Mouse (Mus musculus) brain, adult 2 months (tissue): Measurements from ENCODE around the gene Mex3a.

Experiments used
- DNase-seq: peaks from one replicate; pipeline ENCODE4 v3.0.0; 2011; ENCODE audit warnings: low read depth, low spot score

The Mex3a gene

DNA sequence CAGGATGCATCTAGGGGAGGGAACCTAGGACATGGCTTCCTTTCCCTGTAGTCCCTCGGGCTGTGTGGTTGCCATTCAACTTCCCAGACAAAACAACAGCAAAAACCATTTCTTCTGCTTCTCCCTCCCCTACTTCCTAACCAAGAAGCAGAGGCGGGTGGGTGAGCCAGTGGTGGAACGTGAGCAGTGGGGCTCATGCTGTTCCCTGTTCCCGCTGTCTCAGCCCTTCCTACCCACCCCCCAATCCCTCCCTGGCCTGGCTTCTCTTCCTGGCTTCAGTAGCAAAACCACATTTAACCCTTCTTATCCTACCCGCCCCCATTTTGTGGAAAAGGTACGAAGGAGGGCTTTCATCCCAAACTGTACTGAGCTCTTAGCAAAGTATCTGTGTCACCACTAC is 27.1 kb upstream of the Mex3a start:
- DNase-seq, result no peak

DNA sequence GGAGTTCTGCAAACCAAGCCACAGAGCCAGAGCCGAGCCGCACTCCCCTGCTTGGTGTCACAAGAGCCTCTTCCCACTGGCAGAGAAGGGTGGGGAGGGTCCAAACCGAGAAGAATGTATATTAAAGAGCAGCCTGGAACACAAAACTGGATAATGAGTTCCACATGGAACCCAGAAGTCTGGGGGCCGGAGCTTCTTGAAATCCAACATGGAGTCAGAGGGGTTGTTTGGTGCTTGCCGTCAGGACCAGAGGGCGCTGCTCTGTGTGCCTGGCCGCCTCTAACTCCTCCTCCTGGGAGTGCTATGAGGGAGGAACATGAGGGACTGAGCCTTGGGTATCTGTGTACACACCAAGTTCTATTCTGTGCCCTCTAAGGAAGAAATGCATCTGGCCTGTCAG is 26.4 kb upstream of the Mex3a start:
- no peak for DNase-seq

DNA sequence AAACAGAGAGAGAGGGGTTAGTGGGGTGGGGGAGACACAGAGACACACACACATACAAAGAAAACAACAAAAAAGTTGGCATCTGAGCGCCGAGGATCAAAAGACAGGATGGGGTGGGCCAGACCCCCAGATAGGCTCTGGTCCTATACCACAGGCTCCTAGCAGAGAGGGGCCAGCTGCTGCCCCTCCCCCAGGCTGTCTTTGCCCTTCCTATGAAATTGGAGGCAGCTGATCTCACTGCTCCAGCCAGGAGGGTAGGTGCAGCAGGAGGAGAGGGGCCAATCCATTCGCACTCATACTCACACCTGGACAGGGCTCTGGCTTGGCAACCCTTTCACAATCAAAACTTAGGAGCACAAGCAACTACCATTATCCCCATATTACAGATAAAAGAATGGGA is 22.9 kb upstream of the Mex3a start:
- DNase-seq, result no peak

DNA sequence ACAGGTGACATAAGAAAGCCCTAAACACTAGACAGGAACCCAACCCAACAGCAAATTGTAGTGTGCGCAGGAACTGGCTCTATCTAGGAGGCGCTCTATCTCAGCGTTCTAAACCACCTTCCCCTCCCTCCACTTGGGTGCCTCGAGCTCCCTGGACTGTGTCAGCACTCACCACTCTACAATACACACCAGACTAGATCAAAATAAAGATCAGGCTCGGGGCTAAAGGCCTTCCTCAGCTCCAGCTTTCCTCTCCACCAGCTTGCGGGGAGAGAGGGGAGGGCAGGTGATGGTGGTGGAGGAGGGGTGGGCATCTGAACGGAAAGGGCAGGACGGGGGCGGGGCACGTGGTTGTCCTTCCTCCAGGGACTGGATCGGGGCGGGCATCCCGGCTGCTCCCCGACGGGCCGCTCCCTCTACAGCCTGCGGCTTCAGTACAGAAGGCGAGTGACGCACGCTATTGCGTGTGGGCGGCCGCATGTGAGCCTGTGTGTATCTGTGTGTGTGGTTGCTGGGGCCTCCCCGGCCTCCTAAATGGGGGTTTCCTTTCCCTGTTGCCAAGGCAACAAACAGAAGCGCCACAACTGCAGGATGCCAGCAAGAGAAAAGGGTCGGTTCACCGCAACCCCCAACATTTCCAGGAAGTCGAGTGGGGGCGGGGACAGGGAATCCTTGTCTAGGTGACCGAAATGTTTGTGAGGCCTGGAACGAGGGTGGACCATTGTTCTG is 22.3 kb upstream of the Mex3a start, which contains the start of gene Lmna:
Gene Lmna (minus strand): TSS at position 265 of the 729 bp plus-strand sequence.
- DNase-seq, result peak; percentile 97

DNA sequence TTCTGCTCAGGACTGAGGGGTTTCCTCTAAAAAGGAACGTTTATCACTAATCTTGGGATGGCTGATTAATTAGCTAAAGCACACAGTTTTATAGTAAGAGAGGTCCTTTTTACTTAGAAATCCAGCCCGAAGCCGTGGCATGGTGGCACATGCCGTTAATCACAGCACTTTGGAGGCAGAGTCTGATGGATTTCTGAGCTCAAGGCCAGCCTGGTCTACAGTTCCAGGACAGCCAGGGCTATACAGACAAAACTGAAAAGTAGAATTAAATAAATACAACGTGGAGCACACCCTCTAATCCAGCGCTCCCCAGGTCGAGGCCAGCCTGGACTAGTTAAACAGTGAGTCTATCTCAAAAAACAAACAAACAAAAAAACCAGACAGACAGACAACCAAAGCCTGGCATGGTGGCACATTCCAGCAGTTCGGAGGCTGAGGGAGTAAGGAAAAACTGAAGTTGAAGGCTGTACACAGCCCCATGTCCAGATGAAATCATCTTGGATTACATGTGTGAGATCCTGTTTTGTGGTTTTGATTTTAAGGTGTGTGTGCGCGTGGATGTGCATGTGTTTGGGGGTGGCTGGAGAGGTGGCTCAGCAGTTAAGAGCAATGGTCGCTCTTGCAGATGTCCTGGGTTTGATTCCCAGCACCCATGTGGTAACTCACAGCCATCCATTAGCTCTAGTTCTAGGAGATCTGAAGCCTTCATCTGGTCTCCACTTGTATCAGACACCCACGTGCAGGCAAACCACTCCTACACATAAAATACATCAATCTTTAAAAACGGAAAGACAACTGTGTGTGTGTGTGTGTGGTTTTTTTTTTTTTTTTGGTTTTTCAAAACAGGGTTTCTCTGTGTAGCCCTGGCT is 21.5 kb upstream of the Mex3a start:
- no peak for DNase-seq

DNA sequence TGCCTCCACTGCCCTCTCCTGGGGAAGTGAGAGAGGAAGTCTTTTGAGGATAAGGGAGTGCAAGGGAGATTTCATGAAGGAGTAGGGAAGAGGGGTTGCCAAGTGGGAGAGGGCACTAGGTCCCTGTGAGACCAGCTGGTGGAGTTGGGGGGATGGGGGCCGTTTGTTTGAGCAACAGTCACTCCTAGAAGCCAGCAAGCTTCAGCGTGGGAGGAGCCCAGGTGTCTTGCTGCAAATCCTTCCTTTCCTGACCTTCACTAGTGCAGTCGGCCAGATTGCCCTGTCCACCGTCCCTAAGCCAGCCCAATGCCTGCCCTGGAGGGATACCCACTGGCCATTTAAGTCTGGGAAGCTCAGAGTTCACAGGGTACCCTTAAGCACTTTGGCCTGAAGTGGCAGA is 20.6 kb upstream of the Mex3a start:
- no peak for DNase-seq

DNA sequence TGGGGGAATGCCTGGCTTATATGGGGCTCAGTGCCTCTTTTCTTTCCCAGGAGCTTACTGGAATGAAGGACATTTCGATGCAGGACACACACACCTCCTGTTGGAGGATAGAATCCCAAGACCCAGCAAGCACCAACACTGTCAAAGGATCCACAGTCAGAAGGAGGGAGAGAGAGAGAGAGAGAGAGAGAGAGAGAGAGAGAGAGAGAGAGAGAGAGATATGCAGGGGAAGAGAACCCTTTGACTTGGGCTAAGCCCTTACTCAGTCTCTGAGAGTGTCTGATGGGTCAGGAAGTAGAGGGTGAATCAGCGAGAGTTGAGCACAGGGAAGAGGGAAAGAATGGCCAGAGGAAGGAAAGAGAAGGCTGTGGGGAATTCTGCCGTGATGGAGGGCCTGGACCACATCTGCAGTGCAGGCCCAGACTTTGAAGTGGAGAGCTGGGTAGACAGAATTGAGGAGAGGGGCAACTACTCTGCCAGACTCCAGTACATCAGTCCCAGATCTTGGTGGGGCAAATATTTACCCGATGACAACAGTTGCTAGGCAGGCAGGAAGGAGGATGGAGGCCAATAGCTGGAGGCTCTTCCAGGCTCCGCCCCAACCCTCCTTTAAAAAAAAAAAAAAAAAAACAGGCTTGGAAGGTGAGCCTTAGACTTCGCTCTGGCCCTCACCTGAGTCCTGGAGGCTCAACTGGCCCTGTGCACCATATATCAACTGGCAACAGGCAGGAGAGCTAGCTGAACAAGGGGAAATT is 19.9 kb upstream of the Mex3a start:
- DNase-seq, result no peak

DNA sequence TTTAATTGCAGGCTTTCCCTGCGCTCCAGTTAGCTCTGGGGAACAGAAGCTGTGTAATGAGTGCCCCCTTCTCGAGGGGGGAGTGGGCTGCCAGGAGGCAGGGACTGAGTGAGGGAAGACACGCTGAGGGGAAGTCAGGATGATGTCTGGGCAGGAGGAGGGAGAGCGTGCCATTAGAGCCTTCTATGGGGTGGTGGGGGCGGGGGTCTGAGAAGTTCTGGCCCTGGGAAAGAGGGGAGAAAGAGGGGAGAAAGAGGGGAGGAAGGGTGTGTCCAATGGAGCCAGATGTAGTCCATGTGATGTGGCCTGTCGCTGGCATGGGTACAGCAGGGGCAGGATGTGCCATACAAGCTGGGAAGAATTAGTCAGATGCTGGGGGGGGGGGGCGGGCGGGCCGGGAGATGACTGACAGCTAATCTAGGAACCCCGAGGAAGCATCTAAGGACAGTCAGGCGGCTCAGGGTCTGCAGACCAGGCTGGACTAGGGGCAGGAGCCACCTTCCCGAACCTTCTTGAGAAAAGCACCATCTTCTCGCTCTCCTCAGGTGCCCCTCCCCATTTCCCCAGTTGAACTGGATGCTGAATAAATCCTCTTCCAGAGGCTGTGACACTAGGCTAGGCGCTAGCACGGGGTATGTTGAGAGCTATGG is 19.2 kb upstream of the Mex3a start:
- DNase-seq, result no peak

DNA sequence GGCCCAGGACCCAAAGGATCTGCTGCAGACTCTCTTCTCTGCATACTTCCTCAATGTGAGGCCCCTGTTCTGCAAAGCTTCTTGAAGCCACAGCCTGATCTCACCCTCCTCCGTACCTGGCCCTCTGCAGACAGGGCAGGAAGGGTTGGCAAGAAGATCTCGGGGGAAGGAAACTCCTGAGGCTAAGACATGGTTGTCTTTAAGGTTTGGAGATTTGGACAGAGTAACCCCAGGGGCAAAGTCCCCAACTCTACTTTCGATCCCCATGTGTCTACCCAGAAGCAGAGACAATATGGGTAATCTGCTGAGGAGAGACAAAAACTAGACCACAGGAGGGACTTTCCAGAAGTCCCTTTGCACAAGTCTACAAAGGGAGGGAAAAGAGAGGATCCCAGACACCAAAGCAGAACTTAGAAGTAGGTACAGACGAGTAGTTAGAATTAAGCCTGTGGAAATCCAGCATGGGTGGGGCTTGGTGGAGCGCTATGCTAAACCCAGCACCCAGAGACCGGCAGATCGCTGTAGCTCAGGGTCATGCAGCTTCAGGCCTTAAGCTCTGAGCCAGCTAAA is 18.6 kb upstream of the Mex3a start:
- DNase-seq, result no peak

DNA sequence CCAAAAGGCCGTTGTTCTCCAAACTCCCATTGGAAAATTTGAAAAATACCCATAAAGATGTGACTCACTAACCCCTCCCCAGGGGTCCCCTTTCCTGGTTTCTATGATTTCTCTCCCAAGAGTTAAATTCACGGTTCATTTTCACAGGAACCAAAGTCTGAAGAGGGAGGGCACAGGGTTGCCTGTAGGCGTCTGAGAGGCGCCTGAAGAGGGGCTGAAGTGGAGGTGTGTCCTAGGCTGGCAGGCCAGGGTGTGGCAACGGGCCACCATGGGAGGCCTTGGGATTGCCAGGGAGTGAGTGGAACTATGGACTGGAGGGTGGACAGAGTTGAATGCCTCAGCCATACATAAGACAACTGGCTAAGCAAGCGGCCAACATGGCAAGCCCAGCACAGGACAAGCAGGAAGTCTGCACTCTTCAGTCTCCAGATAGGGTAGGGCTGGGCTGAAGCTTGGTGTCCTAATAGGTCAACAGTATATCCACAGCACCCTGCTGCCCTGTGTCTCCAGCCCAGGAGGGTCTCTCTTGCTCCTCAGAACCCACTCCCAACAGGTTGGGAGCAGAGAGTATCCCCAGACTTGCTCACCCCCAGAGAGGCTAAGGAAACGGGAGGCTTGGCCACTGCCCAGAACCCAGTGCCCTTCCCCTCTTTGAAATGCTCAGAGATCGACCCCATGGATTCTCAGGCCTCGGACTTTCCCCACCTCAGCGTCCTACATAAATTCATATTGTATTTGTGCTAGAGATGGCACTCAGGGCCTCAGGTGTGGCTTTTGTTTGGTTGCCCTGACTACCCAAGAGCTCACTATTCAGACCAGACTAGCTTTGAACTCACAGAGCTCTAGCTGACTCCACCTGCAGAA is 17.7 kb upstream of the Mex3a start:
- no peak for DNase-seq

DNA sequence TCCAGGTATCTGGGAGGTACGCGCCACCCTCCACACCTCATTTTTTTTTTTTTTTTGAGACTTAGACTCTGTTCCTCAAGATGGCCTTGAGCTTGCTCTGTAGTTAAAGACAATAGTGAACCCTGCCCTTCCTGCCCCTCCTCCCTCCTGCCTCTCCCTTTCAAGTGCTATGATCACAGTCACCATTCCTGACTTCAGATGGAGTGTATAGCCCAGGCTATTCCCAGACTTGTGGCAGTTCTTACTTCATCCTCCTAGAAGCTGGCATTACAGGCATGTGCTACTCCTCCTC is 17.2 kb upstream of the Mex3a start:
- no peak for DNase-seq

DNA sequence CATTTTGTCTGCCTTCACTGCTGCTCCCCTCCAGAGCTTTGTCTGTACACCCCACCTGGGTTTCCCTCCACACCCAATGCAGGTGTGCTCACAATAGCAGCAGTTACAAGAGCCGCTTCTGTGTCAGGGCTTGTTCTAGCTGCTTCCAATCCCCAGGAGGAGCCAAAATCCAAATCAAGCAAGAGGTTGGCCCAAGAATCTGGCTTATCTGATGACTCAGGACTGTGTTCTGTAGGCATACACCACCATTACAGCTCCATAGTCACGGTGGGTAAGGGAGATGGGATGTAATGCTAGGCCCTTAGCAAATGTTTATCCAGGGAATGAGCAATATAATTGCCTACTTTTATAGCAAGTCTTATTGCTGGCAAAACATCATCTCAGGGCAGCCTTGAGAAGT is 15.8 kb upstream of the Mex3a start:
- DNase-seq, result no peak

DNA sequence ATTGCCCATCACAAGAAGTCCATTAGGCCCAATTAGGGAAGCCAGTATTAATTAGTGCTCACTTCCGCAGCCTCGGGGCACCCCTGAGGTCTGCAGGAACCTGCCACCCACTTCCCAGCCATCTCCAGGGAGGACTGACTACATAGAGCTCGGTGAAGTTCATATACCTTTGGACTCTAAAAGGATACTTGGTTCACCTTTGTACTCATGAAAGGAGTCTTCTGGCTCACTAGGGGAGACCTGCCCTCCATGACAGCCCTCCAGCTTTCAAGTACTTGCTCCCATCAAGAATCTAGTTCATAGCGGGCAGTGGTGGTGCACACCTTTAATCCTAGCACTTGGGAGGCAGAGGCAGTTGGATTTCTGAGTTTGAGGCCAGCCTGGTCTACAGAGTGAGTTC is 13.8 kb upstream of the Mex3a start:
- no peak for DNase-seq

DNA sequence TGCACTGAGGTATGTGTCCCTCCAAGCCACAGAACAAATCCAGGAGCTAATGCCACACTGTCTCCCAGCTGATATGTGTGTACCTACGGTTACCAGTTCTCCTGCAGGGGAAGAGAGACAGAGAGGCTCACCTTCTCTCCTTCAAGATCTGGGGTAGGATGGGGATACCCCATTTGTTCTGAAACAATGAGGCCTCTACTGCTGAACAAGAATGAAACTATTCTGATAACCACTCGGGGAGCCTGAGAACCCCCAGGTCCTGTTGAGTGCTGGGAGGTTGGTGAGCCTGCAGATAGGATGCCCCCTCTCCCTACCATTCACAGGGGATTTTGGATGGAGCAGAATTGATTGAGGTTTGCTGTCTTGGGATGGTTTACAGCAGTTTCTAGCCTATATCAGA is 12.1 kb upstream of the Mex3a start:
- no peak for DNase-seq

DNA sequence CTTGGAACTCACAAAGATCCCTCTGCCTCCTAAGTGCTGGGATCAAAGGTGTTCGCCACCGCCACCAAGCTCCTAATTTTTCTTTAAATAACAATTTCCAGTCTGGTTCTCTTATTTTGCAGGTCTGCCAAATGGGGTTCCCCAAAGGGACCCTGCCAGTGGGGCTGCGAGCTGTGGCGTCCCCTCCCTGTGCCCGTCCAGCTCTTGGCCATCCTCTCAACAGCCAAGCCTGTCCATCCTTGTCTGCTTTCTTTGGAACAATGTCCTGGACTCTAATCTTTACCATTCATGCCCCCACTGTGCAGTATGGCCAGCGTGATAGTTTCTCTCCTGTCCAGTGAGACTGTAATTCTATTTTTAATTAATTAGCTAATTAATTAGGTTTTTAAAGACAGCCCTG is 11.0 kb upstream of the Mex3a start:
- no peak for DNase-seq

DNA sequence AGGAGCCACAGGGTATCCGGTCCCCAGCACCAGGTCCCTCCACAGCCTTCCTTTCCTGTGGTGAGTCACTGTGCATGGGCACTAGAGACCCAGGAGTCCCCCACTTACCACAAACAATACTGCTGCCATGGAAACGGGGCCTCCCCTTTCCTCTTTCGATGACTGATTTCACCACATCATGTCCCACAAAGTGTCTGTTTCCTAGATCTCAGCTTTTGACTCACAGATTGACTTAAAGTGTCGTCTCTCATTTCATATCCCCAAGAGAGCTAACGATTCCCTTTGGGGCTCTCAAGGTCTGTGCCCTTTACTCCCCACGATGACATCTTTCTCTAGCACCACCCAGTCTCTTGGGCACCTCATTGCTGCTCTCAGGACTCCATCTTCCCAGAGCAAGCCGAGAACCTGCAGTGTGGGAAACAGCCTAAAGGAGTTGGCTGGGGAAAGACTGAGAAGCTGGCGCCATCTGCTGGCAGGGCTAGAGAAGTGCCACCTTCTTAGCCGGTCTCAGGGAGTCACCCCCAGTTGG is 10.3 kb upstream of the Mex3a start:
- DNase-seq, result peak; percentile 76

DNA sequence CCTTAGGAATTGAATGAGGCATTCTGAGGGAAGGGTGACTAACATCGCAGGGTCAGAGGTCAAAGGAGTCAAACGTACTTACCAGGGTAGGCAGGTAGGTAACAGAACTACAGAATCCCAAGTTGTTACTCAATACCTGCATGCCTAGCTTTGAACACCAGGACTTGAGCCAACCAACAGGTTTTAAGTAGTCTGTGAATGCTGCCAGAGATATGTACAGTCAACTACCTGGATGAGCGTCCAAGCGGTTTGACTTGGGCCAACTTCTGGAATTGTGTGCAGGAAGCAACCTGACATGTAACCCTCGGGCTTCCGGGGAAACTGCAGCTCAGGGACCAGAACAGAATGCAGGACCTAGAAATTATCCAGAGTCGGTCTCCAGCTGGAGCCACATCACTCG is 9.2 kb upstream of the Mex3a start:
- DNase-seq, result no peak

DNA sequence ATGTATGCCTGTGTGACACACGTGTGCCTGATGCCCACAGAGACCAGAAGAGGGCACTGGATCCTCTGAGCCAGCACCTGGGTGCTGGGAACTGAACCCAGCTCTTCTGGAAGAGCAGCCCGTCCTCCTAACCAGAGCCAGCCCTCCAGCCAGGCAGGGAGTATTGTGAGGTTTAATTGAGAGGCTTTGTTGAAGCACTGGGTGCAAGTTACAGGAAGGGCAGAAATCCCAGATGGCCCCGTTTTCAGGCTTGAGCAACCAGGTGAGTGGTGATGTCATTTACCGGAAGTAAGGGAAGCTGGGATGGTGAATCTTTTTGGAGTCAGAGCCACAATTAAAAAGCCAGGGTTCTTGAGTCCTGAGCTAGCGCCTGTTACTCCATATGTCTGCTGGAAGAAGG is 7.2 kb upstream of the Mex3a start:
- DNase-seq, result no peak

DNA sequence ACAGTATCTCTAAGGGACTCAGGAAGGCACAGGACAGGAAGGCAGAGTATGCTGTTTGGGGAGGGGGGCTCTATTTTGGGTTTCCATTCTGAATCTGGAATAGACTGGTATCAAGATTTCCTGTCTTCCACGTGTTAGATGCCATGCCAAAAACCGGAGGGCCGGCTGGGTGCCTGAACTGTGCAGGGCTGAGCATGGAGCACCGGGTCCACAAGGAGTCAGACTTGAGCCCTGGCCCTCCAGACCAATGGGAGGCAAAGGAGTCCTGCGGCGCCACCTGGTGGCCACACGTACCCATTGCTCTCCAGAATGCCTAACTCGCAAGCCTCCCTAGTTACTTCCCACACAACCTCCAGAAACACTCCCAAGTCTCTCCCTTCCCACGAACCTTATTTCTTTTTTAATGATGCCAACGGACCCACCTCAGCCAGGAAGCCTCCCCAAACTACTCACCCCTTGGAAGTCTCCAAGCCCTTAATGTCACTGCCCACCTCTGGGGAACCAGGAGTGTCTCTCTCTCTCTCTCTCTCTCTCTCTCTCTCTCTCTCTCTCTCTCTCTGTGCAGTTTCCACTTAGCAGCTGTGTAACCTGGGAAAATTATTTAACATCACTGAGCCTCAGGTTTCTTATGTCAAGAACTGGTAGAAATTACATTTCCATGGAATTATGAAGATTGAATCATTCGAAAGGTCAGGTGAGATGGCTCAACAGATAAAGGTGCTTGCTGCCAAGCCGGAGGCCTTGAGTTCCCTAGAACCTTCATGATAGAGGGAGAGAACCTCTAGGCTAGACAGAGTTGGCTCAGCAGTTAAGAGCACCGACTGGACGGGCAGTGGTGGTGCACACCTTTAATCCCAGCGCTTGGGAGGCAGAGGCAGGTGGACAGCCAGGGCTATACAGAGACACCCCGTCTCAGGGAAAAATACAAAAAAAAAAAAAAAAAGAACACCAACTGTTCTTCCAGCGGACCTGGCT is 5.8 kb upstream of the Mex3a start:
- peak; percentile 96 for DNase-seq
